Mouse (Mus musculus) thymus, adult 2 months (tissue): ENCODE results near the gene Ago1.

ENCODE experiments used
- CTCF ChIP-seq: fragments of 200-500 bp; IDR thresholded peaks from 2 replicates; pipeline ENCODE4 v1.5.1; 2012; ENCODE audit warnings: mild to moderate bottlenecking, control low read depth, low read length, moderate library complexity, borderline replicate concordance; ENCODE audit not compliant: control insufficient read depth, poor library complexity, insufficient read depth; ENCODE audit errors: extremely low read depth
- POLR2A ChIP-seq: fragments of 200-500 bp; IDR thresholded peaks from 2 replicates; pipeline ENCODE4 v1.6.1; 2012; ENCODE audit warnings: mild to moderate bottlenecking, low read length, control low read depth, moderate library complexity; ENCODE audit not compliant: control insufficient read depth, poor library complexity, insufficient read depth; ENCODE audit errors: extremely low read depth

- TF ChIP-seq CTCF = no peak
- no peak for TF ChIP-seq POLR2A
These were observed 580 bp downstream of the Ago1 start for GRCm38 (mm10) chr4:126467721-126468284.
